Mouse (Mus musculus): Measurements from ENCODE around the gene Dyrk1b.
A peak's percentile ranks its signal among the peaks of the same experiment; 100 is the strongest.
"Not testable (repeated sequence)": the region's sequence is repeated elsewhere in the genome, so short reads cannot be mapped to it uniquely, and the experiment has no call there.

The Dyrk1b gene

GRCm38 (mm10) chr7:28195414-28196098, 16.3 kb downstream of the Dyrk1b start:
- no peak for DNase-seq (ENCODE audit: extremely low spot score)

DNA sequence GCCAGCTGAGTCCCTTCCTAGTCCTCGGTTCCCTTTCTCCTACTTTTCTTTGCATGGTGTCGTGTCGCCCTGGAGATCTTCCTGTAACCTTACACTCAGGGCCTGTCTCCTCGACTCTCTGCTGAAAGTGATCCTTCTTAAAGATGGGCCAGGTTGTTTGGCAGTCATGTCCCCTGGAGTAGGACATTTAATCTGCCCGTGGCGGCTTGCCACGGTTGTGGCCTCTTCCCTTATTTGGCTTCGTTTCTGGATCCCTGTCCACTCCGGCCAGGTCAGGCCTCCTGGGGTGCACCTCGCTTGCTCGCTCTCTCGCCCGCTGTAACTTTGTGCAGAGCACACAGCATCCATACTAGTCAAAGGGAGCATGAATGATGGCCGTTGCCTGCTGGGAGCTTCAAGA, 17.3 kb downstream of the Dyrk1b start:
- no peak for DNase-seq (ENCODE audit: extremely low spot score)

GRCm38 (mm10) chr7:28199054-28199453, 19.8 kb downstream of the Dyrk1b start:
- DNase-seq (ENCODE audit: extremely low spot score): no peak

DNA sequence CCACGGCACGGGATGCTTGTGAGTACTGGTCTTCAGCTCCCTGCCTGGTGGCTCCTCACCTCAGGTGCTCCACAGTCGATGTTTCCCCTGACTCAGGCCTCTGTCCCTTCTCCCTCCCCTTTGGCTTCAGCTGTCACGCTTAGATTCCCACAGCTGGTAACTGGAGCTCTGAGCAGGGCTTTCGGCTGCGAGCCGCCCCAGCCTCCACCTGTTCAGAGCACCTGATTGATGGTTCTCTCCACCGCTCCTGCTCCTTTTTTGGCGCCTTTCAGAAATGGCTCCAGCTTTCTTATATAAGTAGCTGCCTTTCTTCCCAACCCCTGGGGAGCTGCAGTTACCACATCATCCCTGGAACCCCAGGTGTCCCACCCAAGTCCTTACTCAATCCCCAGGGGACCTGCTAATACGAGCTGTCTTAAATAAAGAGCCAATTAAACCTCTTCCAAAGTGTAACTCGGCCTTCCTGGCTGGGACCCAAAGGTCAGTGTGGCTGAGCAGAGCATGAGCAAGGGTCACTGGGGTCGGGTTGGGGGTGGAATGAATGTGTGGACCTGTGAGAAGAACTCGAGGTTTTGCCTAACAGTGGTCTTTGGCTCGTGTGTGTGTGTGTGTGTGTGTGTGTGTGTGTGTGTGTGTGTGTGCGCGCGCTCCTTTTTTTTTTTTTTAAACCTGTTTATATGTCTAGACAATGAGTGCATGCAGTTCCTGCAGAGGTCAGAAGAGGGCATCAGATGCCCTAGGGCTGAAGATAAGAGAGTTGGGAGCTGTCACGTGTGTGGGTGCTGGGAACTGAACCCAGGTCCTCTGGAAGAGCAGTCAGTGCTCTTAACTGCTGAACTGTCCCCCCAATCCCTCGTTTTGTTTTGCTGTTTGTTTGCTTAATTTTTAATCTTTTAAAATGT, 24.2 kb downstream of the Dyrk1b start:
- DNase-seq (ENCODE audit: extremely low spot score): no peak

DNA sequence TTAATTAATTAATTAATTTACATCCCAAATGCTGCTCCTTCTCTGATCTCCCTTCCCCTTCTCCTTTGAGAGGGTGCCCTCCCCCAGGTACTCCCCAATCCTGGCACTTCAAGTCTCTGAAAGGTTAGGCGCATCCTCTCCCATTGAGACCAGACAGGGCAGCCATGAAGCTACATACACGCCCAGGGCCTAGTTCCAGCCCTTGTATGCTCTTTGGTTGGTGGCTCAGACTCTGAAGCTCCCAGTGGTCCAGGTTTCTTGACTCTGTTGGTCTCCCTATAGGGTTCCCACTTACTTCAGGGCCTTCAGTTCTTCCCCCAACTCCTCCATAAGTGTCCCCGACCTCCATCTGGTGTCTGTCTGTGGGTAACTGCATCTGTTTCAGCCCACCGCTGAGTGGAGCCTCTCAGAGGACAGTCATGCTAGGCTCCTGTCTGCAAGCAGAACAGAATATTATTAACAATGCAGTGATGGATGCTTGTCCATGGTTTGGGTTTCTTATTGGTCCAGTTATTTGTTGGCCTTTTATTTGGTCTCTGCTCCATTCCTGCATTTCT, 26.9 kb downstream of the Dyrk1b start:
- no peak for DNase-seq (ENCODE audit: extremely low spot score)

DNA sequence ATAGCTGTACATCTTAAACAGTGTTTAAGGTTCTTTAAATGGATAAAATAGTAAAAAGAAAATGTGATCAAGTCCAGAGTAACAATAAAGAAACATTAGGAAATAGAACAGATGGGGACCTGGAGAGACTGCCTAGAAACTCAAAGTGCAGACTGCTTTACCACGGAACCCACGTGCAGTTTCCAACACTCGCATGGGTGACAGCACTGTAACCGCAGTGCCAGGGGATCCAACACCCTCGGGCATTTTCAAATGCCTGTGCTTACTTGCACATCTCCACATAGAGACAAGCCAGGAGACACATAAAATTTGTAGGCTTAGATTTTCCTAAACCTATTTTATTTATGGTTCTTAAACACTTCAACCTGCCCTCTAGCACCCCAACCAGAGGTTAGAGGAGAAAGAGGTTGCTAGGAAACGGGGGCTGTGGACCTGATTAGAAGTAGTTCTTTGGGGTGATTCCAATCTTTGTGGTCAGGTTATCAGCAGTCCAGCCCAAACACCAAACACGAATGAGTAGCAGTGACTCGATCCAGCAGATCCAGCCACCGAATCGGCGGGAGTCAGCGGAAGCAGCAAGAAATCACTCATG, 29.2 kb downstream of the Dyrk1b start:
- DNase-seq (ENCODE audit: extremely low spot score): no peak

- DNase-seq (ENCODE audit: extremely low spot score): peak; percentile 39
These were observed 29.8 kb downstream of the Dyrk1b start for GRCm38 (mm10) chr7:28208988-28209508.

GRCm38 (mm10) chr7:28210731-28211130, 31.5 kb downstream of the Dyrk1b start:
- no peak for DNase-seq (ENCODE audit: extremely low spot score)

GRCm38 (mm10) chr7:28214142-28214541, 34.9 kb downstream of the Dyrk1b start:
- peak; percentile 53 for DNase-seq (ENCODE audit: extremely low spot score)

GRCm38 (mm10) chr7:28215950-28216349, 36.7 kb downstream of the Dyrk1b start:
- not testable (repeated sequence) for DNase-seq (ENCODE audit: extremely low spot score)

DNA sequence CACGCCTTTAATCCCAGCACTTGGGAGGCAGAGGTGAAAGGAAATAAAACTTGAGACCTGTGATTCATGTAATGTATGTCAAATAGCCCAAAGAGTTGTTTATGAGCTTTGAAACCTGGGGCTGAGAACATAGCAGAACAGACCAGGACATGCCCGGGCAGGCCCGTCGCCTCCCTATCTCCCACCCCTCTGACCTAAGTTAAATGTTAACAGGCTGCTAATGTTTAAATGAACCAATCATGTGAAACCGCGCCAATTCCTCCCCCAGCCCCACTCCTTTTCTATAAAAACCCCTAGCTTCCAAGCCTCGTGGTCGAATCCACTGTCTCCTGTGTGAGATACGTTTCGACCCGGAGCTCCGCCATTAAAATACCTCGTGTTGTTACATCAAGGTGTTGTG, 38.5 kb downstream of the Dyrk1b start:
- not testable (repeated sequence) for DNase-seq (ENCODE audit: extremely low spot score)

- not testable (repeated sequence) for DNase-seq (ENCODE audit: extremely low spot score)
These were observed 39.9 kb downstream of the Dyrk1b start for GRCm38 (mm10) chr7:28218951-28219740.

DNA sequence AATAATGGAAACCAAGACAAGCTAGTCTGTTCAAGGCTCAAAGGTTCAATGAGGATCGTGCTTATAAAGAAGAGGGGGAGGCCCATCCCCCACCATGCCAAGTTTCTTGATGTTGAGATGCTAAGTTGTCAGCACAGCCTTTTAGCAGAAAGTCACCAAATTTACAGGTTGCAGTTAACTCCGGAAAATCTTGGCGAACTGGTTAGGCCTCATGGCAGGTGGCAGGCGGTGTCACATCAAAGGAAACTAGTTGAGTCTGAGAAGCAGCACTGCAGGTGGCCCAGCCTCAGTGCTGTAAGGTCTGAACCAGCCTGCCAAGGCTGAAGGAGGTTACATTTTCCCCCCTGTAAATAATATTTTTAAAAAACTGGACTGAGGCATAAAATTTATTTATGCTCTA, 47.6 kb downstream of the Dyrk1b start:
- DNase-seq (ENCODE audit: extremely low spot score): not testable (repeated sequence)

GRCm38 (mm10) chr7:28227421-28227820, 48.2 kb downstream of the Dyrk1b start:
- not testable (repeated sequence) for DNase-seq (ENCODE audit: extremely low spot score)

Data from embryo, embryonic 9.5 days (tissue).